Mouse (Mus musculus) brain, embryonic 14.5 days (tissue): ENCODE results near the gene Selenbp1.
"Not testable (repeated sequence)": the region's sequence is repeated elsewhere in the genome, so short reads cannot be mapped to it uniquely, and the experiment has no call there.

Source experiments
- CTCF ChIP-seq: fragments of 200-500 bp; IDR thresholded peaks from 2 replicates; pipeline ENCODE4 v1.5.1; 2012; ENCODE audit warnings: inconsistent platforms, mild to moderate bottlenecking, moderate library complexity, borderline replicate concordance; ENCODE audit not compliant: insufficient read depth, insufficient read length; ENCODE audit errors: extremely low read depth
- POLR2A ChIP-seq: fragments of 200-500 bp; IDR thresholded peaks from 2 replicates; pipeline ENCODE4 v1.6.1; 2012; ENCODE audit warnings: mild to moderate bottlenecking, inconsistent platforms, borderline replicate concordance; ENCODE audit not compliant: poor library complexity, insufficient read depth, insufficient read length, severe bottlenecking; ENCODE audit errors: extremely low read depth

GRCm38 (mm10) chr3:94904759-94905158 is 28.1 kb upstream of the Selenbp1 start:
- not testable (repeated sequence) for TF ChIP-seq CTCF, POLR2A
